Mouse (Mus musculus) urinary bladder, adult 18-20 months (tissue): ENCODE results near the gene Gm28171.
"Not testable (repeated sequence)": the region's sequence is repeated elsewhere in the genome, so short reads cannot be mapped to it uniquely, and the experiment has no call there.

Experiments used
- DNase-seq, 2 experiments: peaks; one replicate each; pipeline ENCODE4 v3.0.0; 2022; ENCODE audit warnings: low spot score in 2 of 2, mixed read lengths in 2 of 2

Gm28171 gene

GRCm38 (mm10) chrY:5793095-5793494, at the start of gene Gm28171:
Gm28171 (plus strand) TSS chrY:5793395.
- DNase-seq, result not testable (repeated sequence)
